Mouse (Mus musculus): Measurements from ENCODE around the gene Prr11.
"Not testable (repeated sequence)": the region's sequence is repeated elsewhere in the genome, so short reads cannot be mapped to it uniquely, and the experiment has no call there.

Prr11 gene

DNA sequence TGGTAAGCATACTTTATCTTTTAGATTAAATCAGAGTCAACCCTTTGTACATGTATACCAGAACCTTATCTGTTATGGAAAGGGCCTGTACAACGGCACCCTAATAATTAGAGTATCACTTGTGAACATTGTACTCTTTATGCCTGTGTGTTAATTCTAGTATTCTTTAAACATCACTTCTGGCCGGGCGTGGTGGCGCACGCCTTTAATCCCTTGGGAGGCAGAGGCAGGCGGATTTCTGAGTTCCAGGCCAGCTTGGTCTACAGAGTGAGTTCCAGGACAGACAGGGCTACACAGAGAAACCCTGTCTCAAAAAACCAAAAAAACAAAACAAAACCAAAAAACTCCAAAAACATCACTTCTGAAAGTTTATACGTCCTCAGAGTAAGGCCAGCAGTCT, 59.6 kb downstream of the Prr11 start:
- in situ Hi-C loops (cut with MboI, MseI), result not testable (repeated sequence)

DNA sequence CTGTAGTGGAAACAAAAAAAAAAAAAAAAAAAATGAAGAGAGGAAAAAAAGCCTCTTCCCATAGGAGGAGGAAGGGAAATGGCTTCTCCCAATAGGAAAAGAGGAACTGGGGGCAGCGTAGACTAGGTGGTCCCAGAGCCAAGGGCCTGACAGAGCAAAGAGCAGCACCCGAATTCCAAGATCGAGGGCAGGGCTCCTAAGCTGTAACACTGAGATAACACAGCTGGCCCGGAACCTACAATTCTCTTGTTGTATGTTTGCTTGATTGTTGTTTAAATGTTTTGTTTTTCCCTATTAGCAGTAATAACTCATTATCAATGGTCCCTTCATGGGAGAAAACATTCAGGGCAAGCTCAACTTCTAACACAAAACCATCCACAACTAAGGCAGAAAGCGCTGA, 61.5 kb downstream of the Prr11 start:
- in situ Hi-C loops (cut with MboI, MseI), result no loop called here

- in situ Hi-C loops (cut with MboI, MseI), result no loop called here
These were observed 65.5 kb downstream of the Prr11 start for GRCm38 (mm10) chr11:87043052-87043451.

DNA sequence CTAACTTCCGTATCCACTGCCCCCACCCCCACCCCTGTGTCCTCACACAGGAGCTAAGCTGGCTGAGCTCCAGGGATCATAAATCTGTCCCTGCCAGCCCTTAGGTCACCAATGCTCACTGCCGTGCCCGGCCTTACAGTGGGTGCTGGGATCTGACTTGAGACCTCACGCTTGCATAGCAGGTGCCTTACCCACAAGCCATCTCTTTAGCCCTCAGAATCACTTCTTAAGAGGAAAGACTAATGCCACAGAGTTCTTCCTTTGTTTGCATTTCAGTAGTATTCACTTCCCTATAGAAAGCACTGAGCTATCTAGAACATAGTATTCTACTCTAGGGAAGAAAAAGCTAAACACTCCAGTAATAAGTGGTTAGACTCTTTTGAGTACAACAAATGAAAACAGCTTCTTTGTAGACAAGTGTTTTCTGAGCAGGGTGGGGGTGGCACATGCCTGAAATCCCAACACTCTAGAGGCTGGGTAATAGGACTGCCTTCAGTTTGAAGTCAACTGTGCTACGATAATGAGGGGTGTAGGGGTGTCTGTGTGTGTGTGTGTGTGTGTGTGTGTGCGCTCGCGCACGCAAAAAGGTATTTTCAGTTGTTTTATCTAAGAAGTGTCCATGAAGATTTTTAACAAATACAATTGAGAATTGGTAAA, 69.1 kb downstream of the Prr11 start:
- in situ Hi-C loops (cut with MboI, MseI), result no loop called here
